Mouse (Mus musculus): ENCODE data around the gene Rabggta. TPM values are rescaled to one million over a fixed set of nuclear protein-coding genes. Genes with fewer than 3 reads are reported as not detected.

Rabggta gene
- total RNA-seq, 1 experiment: 34.0 TPM

GRCm38 (mm10) chr14:55730116-55730515 is 8.1 kb upstream of the Rabggta start:
- in situ Hi-C loops (cut with MboI; ENCODE audit: low sequenced_read_pairs in 2 of 2, unreplicated experiment in 2 of 2): no loop called here

GRCm38 (mm10) chr14:55727889-55728685 is 6.0 kb upstream of the Rabggta start:
- Histone ChIP-seq H3K27ac (ENCODE audit: insufficient read depth, low read depth, low read length, poor library complexity, severe bottlenecking) (no peak overlapping the region), H3K4me1 (ENCODE audit: control insufficient read depth in 2 of 2, insufficient read depth in 2 of 2, low read length in 2 of 2, poor library complexity in 1 of 2) (peaks cover 0 to 8% of the 10 kb centered on the region in 2 experiments; a peak in 1 of 4 replicates), H3K36me3 (ENCODE audit: control insufficient read depth, insufficient read depth, low read length, poor library complexity, severe bottlenecking) (no peaks in the 10 kb centered on the region), H3K4me3 (ENCODE audit: insufficient read depth in 1 of 2, low read depth in 1 of 2, low read length in 2 of 2, poor library complexity in 1 of 2, severe bottlenecking in 1 of 2) (no peak overlapping the region), H3K9ac (ENCODE audit: insufficient read depth, low read depth, low read length, poor library complexity, severe bottlenecking) (no peak overlapping the region), H3K9me3 (ENCODE audit: control insufficient read depth, insufficient read depth, low read depth, low read length) (no peaks in the 10 kb centered on the region)
- in situ Hi-C loops (cut with MboI; ENCODE audit: low sequenced_read_pairs in 2 of 2, unreplicated experiment in 2 of 2): no loop called here
- DNase-seq (ENCODE audit: low read depth, low spot score): no peak
- TF ChIP-seq ZNF384 (IDR thresholded peaks at IDR 0.05; ENCODE audit: low read depth, low read length): no peak
- no peak for TF ChIP-seq ZC3H11A (IDR thresholded peaks at IDR 0.05; ENCODE audit: borderline replicate concordance, low read depth, low read length)
- TF ChIP-seq HCFC1 (IDR thresholded peaks at IDR 0.05; ENCODE audit: borderline replicate concordance, insufficient read depth, low read length): no peak
- TF ChIP-seq MAFK (IDR thresholded peaks at IDR 0.05; ENCODE audit: insufficient read depth, low read depth, low read length): no peak
- TF ChIP-seq CHD2 (IDR thresholded peaks at IDR 0.05; ENCODE audit: low read depth, low read length): no peak

More at GRCm38 (mm10) chr14:55730116-55730515, 8.1 kb upstream of the Rabggta start:
- Histone ChIP-seq H3K9me3 (ENCODE audit: control insufficient read depth, insufficient read depth, low read depth, low read length) (no peaks in the 10 kb centered on the region), H3K27ac (ENCODE audit: insufficient read depth, low read depth, low read length, poor library complexity, severe bottlenecking) (no peak overlapping the region), H3K4me3 (ENCODE audit: insufficient read depth in 1 of 2, low read depth in 1 of 2, low read length in 2 of 2, poor library complexity in 1 of 2, severe bottlenecking in 1 of 2) (no peak overlapping the region), H3K9ac (ENCODE audit: insufficient read depth, low read depth, low read length, poor library complexity, severe bottlenecking) (no peak overlapping the region), H3K36me3 (ENCODE audit: control insufficient read depth, insufficient read depth, low read length, poor library complexity, severe bottlenecking) (no peaks in the 10 kb centered on the region), H3K4me1 (ENCODE audit: control insufficient read depth in 2 of 2, insufficient read depth in 2 of 2, low read length in 2 of 2, poor library complexity in 1 of 2) (peaks cover 0 to 4% of the 10 kb centered on the region in 2 experiments; a peak in 1 of 4 replicates)
- no peak for DNase-seq (ENCODE audit: low read depth, low spot score)
- TF ChIP-seq HCFC1 (IDR thresholded peaks at IDR 0.05; ENCODE audit: borderline replicate concordance, insufficient read depth, low read length) (no peak), ZNF384 (IDR thresholded peaks at IDR 0.05; ENCODE audit: low read depth, low read length) (no peak), ZC3H11A (IDR thresholded peaks at IDR 0.05; ENCODE audit: borderline replicate concordance, low read depth, low read length) (no peak), MAFK (IDR thresholded peaks at IDR 0.05; ENCODE audit: insufficient read depth, low read depth, low read length) (no peak), CHD2 (IDR thresholded peaks at IDR 0.05; ENCODE audit: low read depth, low read length) (no peak)

GRCm38 (mm10) chr14:55726261-55726660 is 4.2 kb upstream of the Rabggta start:
- no peaks in the 10 kb centered on the region for H3K9me3 ChIP-seq (ENCODE audit: control insufficient read depth, insufficient read depth, low read depth, low read length)
- H3K36me3 ChIP-seq (ENCODE audit: control insufficient read depth, insufficient read depth, low read length, poor library complexity, severe bottlenecking): no peaks in the 10 kb centered on the region
- H3K27ac ChIP-seq (ENCODE audit: insufficient read depth, low read depth, low read length, poor library complexity, severe bottlenecking): no peak overlapping the region
- H3K9ac ChIP-seq (ENCODE audit: insufficient read depth, low read depth, low read length, poor library complexity, severe bottlenecking): no peak overlapping the region
- no peak for DNase-seq (ENCODE audit: low read depth, low spot score)
- H3K4me1 ChIP-seq (ENCODE audit: control insufficient read depth in 2 of 2, insufficient read depth in 2 of 2, low read length in 2 of 2, poor library complexity in 1 of 2): peaks cover 2 to 8% of the 10 kb centered on the region in 2 experiments; a peak in 3 of 4 replicates
- in situ Hi-C loops (cut with MboI; ENCODE audit: low sequenced_read_pairs in 2 of 2, unreplicated experiment in 2 of 2): no loop called here
- TF ChIP-seq MAFK (IDR thresholded peaks at IDR 0.05; ENCODE audit: insufficient read depth, low read depth, low read length): no peak
- no peak overlapping the region for H3K4me3 ChIP-seq (ENCODE audit: insufficient read depth in 1 of 2, low read depth in 1 of 2, low read length in 2 of 2, poor library complexity in 1 of 2, severe bottlenecking in 1 of 2)

GRCm38 (mm10) chr14:55724411-55724871 is 2.4 kb upstream of the Rabggta start:
- Histone ChIP-seq H3K4me3 (ENCODE audit: insufficient read depth in 1 of 2, low read depth in 1 of 2, low read length in 2 of 2, poor library complexity in 1 of 2, severe bottlenecking in 1 of 2) (no peak overlapping the region), H3K36me3 (ENCODE audit: control insufficient read depth, insufficient read depth, low read length, poor library complexity, severe bottlenecking) (peaks cover 4% of the 10 kb centered on the region; the same call in 1 of the 2 replicates), H3K9ac (ENCODE audit: insufficient read depth, low read depth, low read length, poor library complexity, severe bottlenecking) (no peak overlapping the region), H3K4me1 (ENCODE audit: control insufficient read depth in 2 of 2, insufficient read depth in 2 of 2, low read length in 2 of 2, poor library complexity in 1 of 2) (peaks cover 6 to 23% of the 10 kb centered on the region in 2 experiments; a peak in 3 of 4 replicates), H3K27ac (ENCODE audit: insufficient read depth, low read depth, low read length, poor library complexity, severe bottlenecking) (no peak overlapping the region), H3K9me3 (ENCODE audit: control insufficient read depth, insufficient read depth, low read depth, low read length) (no peaks in the 10 kb centered on the region)
- no peak for DNase-seq (ENCODE audit: low read depth, low spot score)
- TF ChIP-seq ZC3H11A (IDR thresholded peaks at IDR 0.05; ENCODE audit: borderline replicate concordance, low read depth, low read length) (no peak), CHD2 (IDR thresholded peaks at IDR 0.05; ENCODE audit: low read depth, low read length) (no peak), ZNF384 (IDR thresholded peaks at IDR 0.05; ENCODE audit: low read depth, low read length) (no peak), MAFK (IDR thresholded peaks at IDR 0.05; ENCODE audit: insufficient read depth, low read depth, low read length) (no peak), HCFC1 (IDR thresholded peaks at IDR 0.05; ENCODE audit: borderline replicate concordance, insufficient read depth, low read length) (no peak)
- in situ Hi-C loops (cut with MboI; ENCODE audit: low sequenced_read_pairs in 2 of 2, unreplicated experiment in 2 of 2): no loop called here

Data from ES-E14 (cell line).